Mouse (Mus musculus) erythroid progenitor cell, adult 5-6 weeks (primary cell): Measurements from ENCODE around the gene Hemk1. TPM values are rescaled to one million over a fixed set of nuclear protein-coding genes. Genes with fewer than 3 reads are reported as not detected.
"Not testable (repeated sequence)": the region's sequence is repeated elsewhere in the genome, so short reads cannot be mapped to it uniquely, and the experiment has no call there.

Experiments
- ATAC-seq: replicated peaks from 2 replicates; pipeline ENCODE4 v1.8.0; 2016; ENCODE audit warnings: moderate number of reproducible peaks, mild to moderate bottlenecking, moderate TSS enrichment, inconsistent platforms; ENCODE audit not compliant: poor library complexity, low FRiP score, severe bottlenecking
- total RNA-seq, 2 experiments: library from RNA; stranded (forward) in 1 of 2; stranded (reverse) in 1 of 2; fragments of 150-400 nt in 1 of 2; fragments of 186-747, 209-891 nt in 1 of 2; gene quantifications; 2 replicates each; pipeline versions ENCODE4 v1.2.3 to v1.2.4; 2015 to 2017; ENCODE audit warnings: low replicate concordance in 2 of 2

Gene Hemk1
- total RNA-seq, 2 experiments from 2014 or later: 0.15 TPM; not detected in 1

GRCm38 (mm10) chr9:107312811-107313584 lies 25.2 kb downstream of the Hemk1 start:
- ATAC-seq: peak; percentile 90

DNA sequence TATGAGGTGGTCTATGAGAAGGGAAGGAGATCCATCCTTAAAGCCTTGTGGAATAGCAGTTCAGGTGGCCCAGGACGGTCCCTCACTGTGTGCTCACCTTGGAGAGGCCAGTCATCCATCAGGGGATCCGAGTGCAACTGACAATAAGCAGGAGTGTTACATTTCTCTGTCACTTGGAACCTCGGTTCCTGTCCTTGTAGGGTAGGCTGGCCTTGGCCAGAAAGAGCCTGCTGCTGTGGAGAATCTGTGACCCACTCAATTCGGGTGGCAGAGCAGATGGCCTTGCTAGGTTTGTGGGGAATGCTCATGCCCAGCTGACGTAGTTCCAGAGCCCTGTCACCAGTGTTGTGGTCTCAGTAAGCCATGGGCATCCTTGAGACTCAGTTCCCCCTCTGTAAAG lies 28.6 kb downstream of the Hemk1 start:
- no peak for ATAC-seq

DNA sequence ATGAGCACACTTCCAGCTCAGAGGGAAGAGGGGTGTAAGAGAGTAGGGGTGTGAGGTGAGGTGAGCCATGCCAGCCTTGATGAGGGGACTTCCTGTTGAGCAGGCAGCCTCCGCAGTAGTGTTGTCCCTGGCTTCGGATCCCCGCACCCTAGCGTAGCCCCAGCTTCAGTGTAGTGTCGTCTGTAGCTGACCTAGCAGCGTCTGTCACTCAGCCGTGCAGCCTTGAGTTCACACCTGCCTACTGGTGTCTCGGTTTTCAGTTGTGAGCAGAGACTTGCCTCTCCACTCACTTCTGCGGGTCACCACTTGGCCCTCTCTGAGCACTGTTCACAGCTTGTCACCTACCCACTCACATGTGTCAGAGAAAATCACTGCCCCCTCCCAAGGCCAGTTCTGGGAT lies 29.0 kb downstream of the Hemk1 start:
- ATAC-seq: no peak

- ATAC-seq: no peak
Measured at GRCm38 (mm10) chr9:107308346-107309000, 29.7 kb downstream of the Hemk1 start.

GRCm38 (mm10) chr9:107307886-107308285 lies 30.3 kb downstream of the Hemk1 start:
- peak; percentile 41 for ATAC-seq

GRCm38 (mm10) chr9:107307099-107307872 lies 30.9 kb downstream of the Hemk1 start:
- ATAC-seq: peak; percentile 82

- not testable (repeated sequence) for ATAC-seq
Measured at GRCm38 (mm10) chr9:107306673-107307072, 31.5 kb downstream of the Hemk1 start.

GRCm38 (mm10) chr9:107305601-107306542 lies 32.3 kb downstream of the Hemk1 start:
- peak; percentile 23; the same call in 1 of the 2 replicates for ATAC-seq

GRCm38 (mm10) chr9:107305012-107305411 lies 33.1 kb downstream of the Hemk1 start:
- no peak for ATAC-seq

DNA sequence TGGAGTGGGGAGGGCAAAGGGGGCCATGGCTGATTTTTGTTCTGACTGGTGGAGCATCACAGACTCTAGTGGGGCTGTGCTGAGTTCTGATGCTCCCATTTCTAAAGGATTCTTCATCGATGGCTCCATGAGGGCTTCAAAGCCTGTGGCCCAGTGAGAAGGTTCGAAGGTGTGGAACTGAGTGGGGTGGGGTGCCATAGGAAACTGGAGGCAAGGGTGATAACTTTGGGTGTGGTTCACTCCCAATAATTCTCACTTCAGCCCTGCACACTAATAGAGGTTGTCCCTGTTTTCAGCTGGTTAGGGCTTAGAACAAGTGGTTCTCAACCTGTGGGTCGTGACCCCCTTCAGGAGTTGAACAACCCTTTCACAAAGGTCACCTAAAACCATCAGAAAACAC lies 33.8 kb downstream of the Hemk1 start:
- ATAC-seq: peak; percentile 72

DNA sequence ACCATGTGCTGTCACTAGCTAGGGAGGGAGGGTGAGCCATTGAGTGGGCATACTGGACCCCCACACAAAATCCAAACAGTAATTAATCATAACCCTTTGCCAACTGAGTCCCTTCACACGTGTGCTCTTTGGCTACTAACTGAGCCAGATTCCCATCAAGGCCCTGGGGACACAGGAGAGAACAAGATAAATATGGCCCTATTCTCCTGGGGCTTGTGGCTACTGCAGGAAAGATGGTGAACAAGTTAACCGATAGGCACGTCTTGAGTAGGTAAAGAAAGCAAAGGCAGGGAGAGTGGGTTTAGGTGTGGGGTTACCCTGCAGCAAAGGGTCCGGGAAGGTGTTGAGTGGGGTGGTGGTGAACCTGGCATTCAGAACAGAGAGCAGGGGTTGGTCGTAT lies 34.2 kb downstream of the Hemk1 start:
- no peak for ATAC-seq

DNA sequence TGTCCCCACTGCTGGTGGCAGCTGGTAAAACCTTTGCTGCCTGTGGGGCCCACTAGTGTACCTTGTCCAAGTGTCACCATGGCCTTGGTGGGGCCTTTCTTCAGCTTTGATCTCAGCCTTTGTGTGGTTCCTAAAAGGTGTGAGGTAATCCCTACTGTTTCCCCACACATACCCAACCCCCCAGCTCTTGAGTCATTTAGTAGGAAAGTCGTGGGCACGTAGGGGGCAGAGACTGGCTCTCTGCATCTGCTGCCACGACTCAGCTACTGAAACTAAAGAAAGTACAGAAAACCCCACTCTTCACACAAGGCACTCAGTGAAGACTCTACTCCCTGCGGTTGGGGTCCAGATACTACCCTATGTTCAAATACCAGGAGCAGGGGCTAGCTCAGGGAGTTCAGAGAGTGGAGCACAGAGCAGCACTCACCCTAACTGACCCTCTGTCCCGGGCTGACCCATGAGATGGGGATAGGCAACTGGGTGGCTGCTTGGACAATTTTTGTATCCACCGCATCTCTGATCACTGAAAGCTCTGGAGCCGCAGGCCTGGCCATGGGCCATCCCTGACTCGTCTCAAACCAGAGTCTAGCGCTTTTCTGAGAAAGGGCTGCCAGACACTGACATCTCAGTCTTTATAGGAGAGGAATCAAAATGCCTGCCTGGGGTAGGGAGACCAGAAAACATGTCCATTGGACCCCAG lies 34.9 kb downstream of the Hemk1 start:
- no peak for ATAC-seq

- ATAC-seq: no peak
Measured at GRCm38 (mm10) chr9:107302592-107302991, 35.6 kb downstream of the Hemk1 start.

DNA sequence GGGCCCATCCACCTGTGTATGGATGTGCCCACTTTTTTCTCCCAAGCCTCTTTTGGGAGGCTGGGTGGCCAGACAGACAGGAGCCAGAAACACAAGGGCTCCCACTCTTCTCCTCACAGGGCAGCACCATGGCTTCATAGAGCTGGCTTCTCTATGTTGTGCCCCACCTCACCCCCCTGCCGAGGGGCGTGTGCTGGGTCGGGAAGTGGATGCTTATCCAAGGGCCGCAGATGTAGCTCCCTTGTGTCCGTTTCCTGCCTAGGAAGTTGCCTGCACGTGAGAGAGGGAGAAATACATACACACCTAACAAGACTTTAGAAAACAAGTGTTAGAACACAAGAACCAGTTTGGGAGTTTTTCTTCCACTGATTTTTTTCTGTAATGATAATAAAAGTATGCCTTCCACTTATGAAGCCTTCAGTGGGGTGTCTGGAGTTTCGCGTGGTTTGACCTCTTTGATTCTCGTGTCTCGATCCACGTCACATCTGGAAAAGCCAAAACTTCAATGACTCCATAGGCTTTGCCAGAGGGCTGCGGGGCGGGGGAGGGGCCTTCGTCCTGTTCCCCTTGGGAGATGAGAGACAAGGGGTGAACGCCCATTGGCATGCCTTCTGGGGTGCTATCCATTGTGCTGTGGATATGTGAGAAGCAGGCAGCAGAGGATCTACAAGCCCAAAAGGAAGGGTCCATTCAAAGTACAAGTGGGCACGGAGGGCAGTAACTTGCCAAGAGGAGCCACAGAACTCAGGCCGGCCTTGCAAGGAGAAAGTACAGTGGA lies 36.4 kb downstream of the Hemk1 start:
- ATAC-seq: no peak

DNA sequence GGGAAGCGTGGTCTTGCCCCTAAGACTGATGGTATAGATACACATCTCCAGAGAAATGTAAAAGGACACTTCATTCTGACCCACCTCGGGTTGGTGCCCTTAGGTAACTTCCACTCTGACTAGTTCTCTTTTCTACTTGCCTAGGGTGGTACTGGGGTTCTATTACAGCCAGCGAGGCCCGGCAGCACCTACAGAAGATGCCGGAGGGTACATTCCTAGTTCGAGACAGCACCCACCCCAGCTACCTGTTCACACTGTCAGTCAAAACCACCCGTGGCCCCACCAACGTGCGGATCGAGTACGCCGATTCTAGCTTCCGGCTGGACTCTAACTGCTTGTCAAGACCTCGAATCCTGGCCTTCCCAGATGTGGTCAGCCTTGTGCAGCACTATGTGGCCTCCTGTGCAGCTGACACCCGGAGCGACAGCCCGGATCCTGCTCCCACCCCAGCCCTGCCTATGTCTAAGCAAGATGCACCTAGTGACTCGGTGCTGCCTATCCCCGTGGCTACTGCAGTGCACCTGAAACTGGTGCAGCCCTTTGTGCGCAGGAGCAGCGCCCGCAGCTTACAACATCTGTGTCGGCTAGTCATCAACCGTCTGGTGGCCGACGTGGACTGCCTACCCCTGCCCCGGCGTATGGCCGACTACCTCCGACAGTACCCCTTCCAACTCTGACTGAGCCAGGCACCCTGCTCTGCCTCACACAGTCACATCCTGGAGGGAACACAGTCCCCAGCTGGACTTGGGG lies 37.8 kb downstream of the Hemk1 start:
- no peak for ATAC-seq

GRCm38 (mm10) chr9:107299783-107300182 lies 38.4 kb downstream of the Hemk1 start:
- no peak for ATAC-seq

DNA sequence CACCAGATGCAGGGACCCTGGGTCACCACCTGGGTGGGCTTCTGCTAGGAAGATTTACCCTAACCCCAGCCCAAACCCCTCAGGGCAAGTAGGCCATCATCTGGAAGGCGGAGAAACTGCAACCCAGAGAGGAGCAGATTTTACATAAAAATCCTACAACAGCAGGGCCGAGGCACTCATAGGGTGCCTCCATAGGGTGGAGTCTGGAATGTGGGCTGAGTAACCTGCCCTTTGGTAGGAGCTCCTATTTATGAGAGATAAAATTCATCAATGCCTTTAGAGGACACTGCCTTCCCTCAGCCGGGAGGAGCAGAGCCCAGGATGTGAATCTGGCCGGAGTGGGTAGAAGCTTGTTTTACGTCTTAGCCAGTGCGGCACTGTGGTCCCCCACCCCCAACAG lies 39.3 kb downstream of the Hemk1 start:
- ATAC-seq: no peak
